Mouse (Mus musculus) hindbrain, embryonic 14.5 days (tissue): ENCODE measurements around the gene Pax3. TPM values are rescaled to one million over a fixed set of nuclear protein-coding genes. Genes with fewer than 3 reads are reported as not detected.

Experiments
- ATAC-seq: fragments of 200-750 bp; cut with Nextera tagmentation; 2 replicates; pipeline ENCODE4 v1.8.0; 2017; ENCODE audit warnings: moderate number of reproducible peaks, mild to moderate bottlenecking, moderate TSS enrichment, moderate library complexity; ENCODE audit not compliant: low FRiP score
- DNase-seq: peaks from one replicate; pipeline ENCODE4 v3.0.0-alpha.2; 2015; ENCODE audit warnings: low spot score
- H3K27ac ChIP-seq: fragments of 300-500 bp; sonication (generic); 2 replicates; pipeline ENCODE4 v1.5.1; 2014; ENCODE audit warnings: mild to moderate bottlenecking, moderate library complexity
- H3K27me3 ChIP-seq: fragments of 300-500 bp; sonication (generic); 2 replicates; pipeline ENCODE4 v1.6.1; 2014; ENCODE audit warnings: mild to moderate bottlenecking, low read length, mixed read lengths; ENCODE audit not compliant: control insufficient read depth, insufficient read depth
- H3K36me3 ChIP-seq: fragments of 300-500 bp; sonication (generic); replicated peaks from 2 replicates; pipeline ENCODE4 v1.6.1; 2014; ENCODE audit not compliant: control insufficient read depth, insufficient read depth
- H3K4me1 ChIP-seq: fragments of 300-500 bp; sonication (generic); replicated peaks from 2 replicates; pipeline ENCODE4 v1.6.1; 2014; ENCODE audit warnings: antibody characterized with exemption, low read length, mixed read lengths; ENCODE audit not compliant: control insufficient read depth, insufficient read depth
- H3K4me2 ChIP-seq: fragments of 300-500 bp; sonication (generic); replicated peaks from 2 replicates; pipeline ENCODE4 v1.6.1; 2014; ENCODE audit warnings: mild to moderate bottlenecking, moderate library complexity
- H3K4me3 ChIP-seq: fragments of 300-500 bp; sonication (generic); replicated peaks from 2 replicates; pipeline ENCODE4 v1.5.1; 2014; ENCODE audit warnings: mild to moderate bottlenecking, low read length
- H3K9ac ChIP-seq: fragments of 300-500 bp; sonication (generic); 2 replicates; pipeline ENCODE4 v1.6.1; 2014
- H3K9me3 ChIP-seq: fragments of 300-500 bp; sonication (generic); 2 replicates; pipeline ENCODE4 v1.6.1; 2016; ENCODE audit warnings: low read length; ENCODE audit not compliant: control insufficient read depth
- WGBS: fragments of 180-500 bp; shearing (Covaris S2); extraction: QIAGEN DNeasy Blood & Tissue Kit; methylation state at CpG from one replicate; pipeline ENCODE4 v1.1.7; 2014; 5-methylcytosine and 5-hydroxymethylcytosine counted together
- polyA plus RNA-seq: library from polyadenylated mRNA; unstranded; fragments of >200 nt; fragmentation: Nextera tagmentation; extraction: Ambion mirVana; gene quantifications from 2 replicates; pipeline ENCODE4 v1.2.1, GENCODE M21; 2014

The Pax3 gene
- polyA plus RNA-seq, 1 experiment from 2014 or later: 8.2 TPM

- Histone ChIP-seq H3K27me3 (peaks cover 71% of the 10 kb centered on the region), H3K27ac (peak overlapping the region; percentile 32; the same call in 1 of the 2 replicates), H3K9me3 (no peaks in the 10 kb centered on the region), H3K36me3 (no peaks in the 10 kb centered on the region), H3K4me3 (peak overlapping the region; percentile 38), H3K4me1 (peaks cover 4% of the 10 kb centered on the region; the same call in 1 of the 2 replicates), H3K4me2 (peak overlapping the region; percentile 71), H3K9ac (peak overlapping the region; percentile 63)
- ATAC-seq (no peak), DNase-seq (no peak)
- WGBS: 3% methylated on average over 20 of the region's 20 CpGs
Observed at GRCm38 (mm10) chr1:78193465-78193991, 3.4 kb downstream of the Pax3 start.

- peaks cover 71% of the 10 kb centered on the region for H3K27me3 ChIP-seq
Observed at GRCm38 (mm10) chr1:78192746-78193464, 4.0 kb downstream of the Pax3 start.

GRCm38 (mm10) chr1:78192217-78192735 is 4.7 kb downstream of the Pax3 start:
- WGBS: 9% methylated on average over 19 of the region's 19 CpGs
- Histone ChIP-seq H3K9me3 (no peaks in the 10 kb centered on the region), H3K36me3 (no peaks in the 10 kb centered on the region), H3K4me3 (peak overlapping the region; percentile 38), H3K4me2 (peak overlapping the region; percentile 71), H3K27ac (peak overlapping the region; percentile 87), H3K9ac (peak overlapping the region; percentile 63), H3K4me1 (peaks cover 4% of the 10 kb centered on the region; the same call in 1 of the 2 replicates), H3K27me3 (peaks cover 71% of the 10 kb centered on the region)
- DNase-seq (no peak), ATAC-seq (no peak)

More at GRCm38 (mm10) chr1:78192746-78193464, 4.0 kb downstream of the Pax3 start:
- no peaks in the 10 kb centered on the region for H3K36me3 ChIP-seq
- no peaks in the 10 kb centered on the region for H3K9me3 ChIP-seq
- 4% methylated on average over 20 of the region's 20 CpGs for WGBS
- H3K4me2 ChIP-seq: peak overlapping the region; percentile 71
- peak overlapping the region; percentile 38 for H3K4me3 ChIP-seq
- DNase-seq (no peak), ATAC-seq (no peak)
- H3K27ac ChIP-seq: no peak overlapping the region; the same call in 1 of the 2 replicates
- H3K4me1 ChIP-seq: peaks cover 4% of the 10 kb centered on the region; the same call in 1 of the 2 replicates
- peak overlapping the region; percentile 63 for H3K9ac ChIP-seq

DNA sequence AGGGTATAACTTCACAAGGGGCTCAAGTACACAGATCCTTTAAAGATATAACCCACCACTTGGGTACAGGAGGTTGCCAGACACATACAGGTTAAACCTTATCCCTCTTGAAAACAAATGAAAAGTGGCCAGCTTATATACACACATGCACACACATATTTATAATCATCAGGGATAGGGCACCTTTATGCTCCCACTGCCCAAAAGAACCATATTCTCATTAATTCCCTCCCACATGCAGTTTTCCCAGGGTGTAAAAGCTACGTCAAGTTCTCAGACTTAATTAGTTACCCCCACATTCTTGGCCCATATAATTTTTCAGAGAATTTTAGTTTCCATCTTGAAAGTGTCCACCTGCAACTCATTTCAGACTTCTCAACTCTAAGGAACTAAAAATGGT is 5.2 kb downstream of the Pax3 start:
- peak overlapping the region; percentile 71 for H3K4me2 ChIP-seq
- H3K9ac ChIP-seq: peak overlapping the region; percentile 63
- peaks cover 69% of the 10 kb centered on the region for H3K27me3 ChIP-seq
- peak overlapping the region; percentile 87 for H3K27ac ChIP-seq
- DNase-seq (no peak), ATAC-seq (no peak)
- no peaks in the 10 kb centered on the region for H3K36me3 ChIP-seq
- WGBS: 53% methylated on average over 1 of the region's 1 CpGs
- H3K9me3 ChIP-seq: no peaks in the 10 kb centered on the region
- peak overlapping the region; percentile 38 for H3K4me3 ChIP-seq
- H3K4me1 ChIP-seq: peaks cover 2% of the 10 kb centered on the region; the same call in 1 of the 2 replicates

GRCm38 (mm10) chr1:78191331-78191730 is 5.6 kb downstream of the Pax3 start:
- H3K9ac ChIP-seq: peak overlapping the region; percentile 63
- H3K27ac ChIP-seq: peak overlapping the region; percentile 87
- 63% methylated on average over 1 of the region's 1 CpGs for WGBS
- ATAC-seq (no peak), DNase-seq (no peak)
- peak overlapping the region; percentile 71 for H3K4me2 ChIP-seq
- no peaks in the 10 kb centered on the region; the same call in 1 of the 2 replicates for H3K4me1 ChIP-seq
- no peaks in the 10 kb centered on the region for H3K36me3 ChIP-seq
- peak overlapping the region; percentile 38 for H3K4me3 ChIP-seq
- H3K9me3 ChIP-seq: no peaks in the 10 kb centered on the region
- peaks cover 72% of the 10 kb centered on the region for H3K27me3 ChIP-seq

- H3K27me3 ChIP-seq: peaks cover 70% of the 10 kb centered on the region
- ATAC-seq (peak; percentile 52), DNase-seq (no peak)
- 6% methylated on average over 12 of the region's 12 CpGs for WGBS
- no peaks in the 10 kb centered on the region; the same call in 1 of the 2 replicates for H3K4me1 ChIP-seq
- no peaks in the 10 kb centered on the region for H3K9me3 ChIP-seq
- peak overlapping the region; percentile 38 for H3K4me3 ChIP-seq
- peak overlapping the region; percentile 63 for H3K9ac ChIP-seq
- peak overlapping the region; percentile 87 for H3K27ac ChIP-seq
- no peaks in the 10 kb centered on the region for H3K36me3 ChIP-seq
- peak overlapping the region; percentile 71 for H3K4me2 ChIP-seq
Observed at GRCm38 (mm10) chr1:78190386-78191111, 6.4 kb downstream of the Pax3 start.

- Histone ChIP-seq H3K9ac (peak overlapping the region; percentile 53), H3K36me3 (no peaks in the 10 kb centered on the region), H3K27me3 (peaks cover 71% of the 10 kb centered on the region), H3K27ac (peak overlapping the region; percentile 87), H3K4me1 (no peaks in the 10 kb centered on the region; the same call in 1 of the 2 replicates), H3K4me2 (peak overlapping the region; percentile 71), H3K4me3 (peak overlapping the region; percentile 39), H3K9me3 (no peaks in the 10 kb centered on the region)
- WGBS: under 1% methylated on average over 47 of the region's 47 CpGs
- ATAC-seq: peak; percentile 78
- peak; percentile 49 for DNase-seq
Observed at GRCm38 (mm10) chr1:78189501-78190345, 7.2 kb downstream of the Pax3 start.

- WGBS: 1% methylated on average over 16 of the region's 16 CpGs
Observed at GRCm38 (mm10) chr1:78189016-78189415, 7.9 kb downstream of the Pax3 start.

More at GRCm38 (mm10) chr1:78189016-78189415, 7.9 kb downstream of the Pax3 start:
- H3K27ac ChIP-seq: peak overlapping the region; percentile 87
- ATAC-seq (no peak), DNase-seq (no peak)
- peak overlapping the region; percentile 71 for H3K4me2 ChIP-seq
- H3K4me1 ChIP-seq: no peaks in the 10 kb centered on the region; the same call in 1 of the 2 replicates
- peak overlapping the region; percentile 53; the same call in 1 of the 2 replicates for H3K9ac ChIP-seq
- peak overlapping the region; percentile 39 for H3K4me3 ChIP-seq
- H3K9me3 ChIP-seq: no peaks in the 10 kb centered on the region
- H3K36me3 ChIP-seq: no peaks in the 10 kb centered on the region
- H3K27me3 ChIP-seq: peaks cover 71% of the 10 kb centered on the region
